Mouse (Mus musculus) urinary bladder, adult 2 months (tissue): ENCODE measurements around the gene Kcna10. TPM values are rescaled to one million over a fixed set of nuclear protein-coding genes. Genes with fewer than 3 reads are reported as not detected.

ENCODE experiments used
- polyA plus RNA-seq: library from polyadenylated mRNA; depleted of rRNA; stranded (reverse); fragments of >200 nt; gene quantifications from 2 replicates; pipeline ENCODE4 v1.2.3, GENCODE M21; 2012; rRNA removed

Gene Kcna10
- polyA plus RNA-seq, 1 experiment: not detected

Other genes starting within 250 kb of the Kcna10 start
- gene Kcna3, start 146.9 kb upstream of the Kcna10 start, polyA plus RNA-seq: 0.18 and 0.19 TPM in 2 replicates
- 4.9 and 6.2 TPM in 2 replicates for gene Kcna2, start 81.9 kb upstream of the Kcna10 start, polyA plus RNA-seq
- gene Cym, start 38.7 kb downstream of the Kcna10 start, polyA plus RNA-seq: 0.07 TPM in 1 of 2 replicates, not detected in the other
- not detected in 2 replicates for gene A630076J17Rik, start 47.6 kb downstream of the Kcna10 start, polyA plus RNA-seq
- 0.03 and 0.04 TPM in 2 replicates for gene Prok1, start 56.7 kb downstream of the Kcna10 start, polyA plus RNA-seq
- gene Lamtor5, start 95.8 kb downstream of the Kcna10 start, polyA plus RNA-seq: 121 and 139 TPM in 2 replicates
- gene Slc16a4, start 108.2 kb downstream of the Kcna10 start, polyA plus RNA-seq: 1.0 and 1.3 TPM in 2 replicates
- gene Rbm15, start 150.6 kb downstream of the Kcna10 start, polyA plus RNA-seq: 3.9 and 5.0 TPM in 2 replicates